Mouse (Mus musculus) neutrophil, adult 5-6 weeks (primary cell): Measurements from ENCODE around the gene Zfp579. TPM values are rescaled to one million over a fixed set of nuclear protein-coding genes. Genes with fewer than 3 reads are reported as not detected.
"Not testable (repeated sequence)": the region's sequence is repeated elsewhere in the genome, so short reads cannot be mapped to it uniquely, and the experiment has no call there.

Experiments
- ATAC-seq: fragments of 151-379, 151-347 bp; 2 replicates; pipeline ENCODE4 v1.8.0; 2017; ENCODE audit warnings: mild to moderate bottlenecking, moderate TSS enrichment; ENCODE audit not compliant: insufficient number of reproducible peaks, poor library complexity, low FRiP score, severe bottlenecking; ENCODE audit errors: extremely low read depth
- total RNA-seq: library from RNA; stranded (forward); fragments of 200-1000 nt; gene quantifications from 2 replicates; pipeline ENCODE4 v1.2.3, GENCODE M21; 2017

The Zfp579 gene
- total RNA-seq, result 4.1 and 4.5 TPM in 2 replicates

- ATAC-seq, result peak; percentile 64
These were observed at the start of gene Zfp579 for GRCm38 (mm10) chr7:4996003-4996895. Zfp579 (minus strand) TSS chr7:4996158.

DNA sequence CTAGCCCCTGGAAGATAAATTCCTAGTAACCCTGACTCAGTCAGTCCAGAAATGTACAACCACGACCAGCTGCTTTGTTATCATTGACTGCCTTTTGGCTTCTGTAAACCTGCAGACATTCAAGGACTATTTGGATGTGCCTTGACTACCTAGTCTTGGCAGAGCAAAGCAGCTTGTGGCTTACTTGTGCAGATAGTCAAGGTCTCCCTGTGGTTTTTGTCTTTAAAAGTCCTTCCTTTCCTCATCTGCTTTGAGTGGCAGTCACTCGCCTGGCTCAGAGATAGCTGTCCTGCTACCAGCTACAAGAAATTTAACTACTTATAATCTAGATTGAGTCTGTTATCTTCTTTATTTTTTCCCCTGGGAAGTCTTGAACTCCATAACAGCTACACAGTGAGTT is 49.0 kb upstream of the Zfp579 start:
- no peak for ATAC-seq

DNA sequence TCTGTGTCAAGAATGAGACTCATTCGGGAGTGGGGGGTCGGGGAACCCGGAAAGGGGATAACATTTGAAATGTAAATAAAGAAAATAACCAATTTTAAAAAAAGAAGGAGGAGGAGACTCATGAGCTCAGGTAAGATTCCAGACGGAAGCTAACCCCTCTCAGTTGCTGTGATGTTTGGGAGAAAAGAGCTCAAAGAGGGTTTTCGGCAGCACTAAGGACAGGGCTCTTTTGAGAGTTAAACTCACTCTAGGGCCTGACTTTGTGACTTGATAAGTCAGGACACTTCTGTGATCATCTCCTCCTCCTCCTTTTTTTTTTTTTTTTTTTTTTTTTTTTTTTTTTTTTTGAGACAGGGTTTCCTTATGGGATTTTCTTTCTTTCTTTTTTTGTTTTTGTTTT is 43.0 kb upstream of the Zfp579 start:
- ATAC-seq, result no peak

DNA sequence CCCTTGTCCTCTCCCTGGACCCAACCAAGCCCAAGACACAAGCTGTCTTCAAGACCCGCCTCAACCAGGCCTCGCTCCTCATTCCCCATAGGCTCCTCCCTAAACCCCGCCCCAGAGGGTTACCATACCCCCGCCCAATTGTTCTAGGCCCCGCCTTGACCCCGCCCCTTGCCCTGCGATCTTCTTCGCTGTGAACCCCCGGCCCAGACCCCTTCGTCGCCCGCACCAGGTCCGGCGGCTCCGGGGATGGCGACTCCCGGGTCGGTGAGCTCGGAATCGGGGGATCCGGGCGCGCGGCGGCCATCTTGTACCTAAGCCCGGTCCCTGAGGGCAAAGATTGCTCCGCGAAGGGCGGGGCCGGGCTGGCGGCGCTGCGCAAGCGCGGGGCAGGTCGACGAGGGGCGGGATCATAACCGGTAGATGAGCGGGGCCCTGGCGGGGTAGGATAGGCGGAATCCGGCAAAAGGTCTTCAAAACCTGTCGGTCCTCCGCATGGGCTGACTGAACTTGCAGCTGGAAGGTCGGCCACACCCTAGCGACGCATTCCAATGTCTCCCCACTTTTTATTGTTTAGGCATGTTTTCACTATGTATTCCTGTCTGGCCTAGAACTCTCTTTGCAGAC is 42.3 kb upstream of the Zfp579 start, which contains the start of gene Zfp784:
Gene Zfp784 (minus strand): TSS at position 338 of the 624 bp plus-strand sequence.
- peak; percentile 82 for ATAC-seq

GRCm38 (mm10) chr7:5037467-5037866 is 41.5 kb upstream of the Zfp579 start:
- no peak for ATAC-seq

- no peak for ATAC-seq
These were observed 41.1 kb upstream of the Zfp579 start for GRCm38 (mm10) chr7:5037026-5037425.

DNA sequence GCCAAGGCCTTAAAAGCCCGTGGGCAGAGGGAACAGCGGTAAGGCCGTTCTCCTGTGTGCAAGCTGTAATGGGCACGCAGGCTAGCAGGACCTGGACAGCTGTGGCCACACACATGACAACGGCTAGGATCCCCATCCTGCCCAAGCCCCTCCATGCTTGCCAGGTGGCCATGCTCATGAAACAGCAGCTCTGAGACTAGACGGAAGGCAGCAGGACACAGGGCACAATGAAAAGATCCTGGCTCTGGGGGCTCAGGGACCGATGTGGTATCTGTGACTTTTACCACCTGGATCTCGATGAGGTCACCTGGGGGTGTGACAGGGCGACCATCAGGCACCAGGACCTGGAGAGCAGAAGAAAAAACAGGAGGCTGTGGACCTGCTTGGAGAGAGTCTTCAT is 40.2 kb upstream of the Zfp579 start:
- ATAC-seq, result no peak

DNA sequence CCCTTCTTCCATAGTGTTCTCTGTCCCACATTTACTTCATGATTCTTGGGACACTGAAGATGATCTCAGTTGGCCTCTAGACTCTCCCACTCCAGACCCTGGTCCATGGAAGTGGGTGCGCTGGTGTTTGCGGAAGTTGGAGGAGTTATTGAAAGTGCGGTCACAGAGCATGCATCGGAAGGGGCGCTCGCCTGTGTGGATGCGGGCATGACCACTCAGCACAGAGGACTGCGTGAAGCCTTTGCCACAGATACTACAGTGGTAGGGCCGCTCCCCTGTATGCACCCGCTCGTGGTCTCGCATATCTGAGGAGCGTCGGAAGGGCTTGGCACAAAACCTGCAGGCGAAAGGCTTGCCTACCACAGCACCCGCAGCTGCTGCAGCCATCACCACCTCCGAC is 39.7 kb upstream of the Zfp579 start:
- no peak for ATAC-seq

- no peak for ATAC-seq
These were observed 37.9 kb upstream of the Zfp579 start, which contains the start of gene 4632433K11Rik for GRCm38 (mm10) chr7:5033818-5034217. 4632433K11Rik (plus strand) TSS chr7:5034118.

- ATAC-seq, result no peak
These were observed 35.5 kb upstream of the Zfp579 start for GRCm38 (mm10) chr7:5031496-5031895.

GRCm38 (mm10) chr7:5030554-5031275 is 34.8 kb upstream of the Zfp579 start:
- no peak for ATAC-seq

- ATAC-seq, result no peak
These were observed 34.0 kb upstream of the Zfp579 start for GRCm38 (mm10) chr7:5029946-5030345.

DNA sequence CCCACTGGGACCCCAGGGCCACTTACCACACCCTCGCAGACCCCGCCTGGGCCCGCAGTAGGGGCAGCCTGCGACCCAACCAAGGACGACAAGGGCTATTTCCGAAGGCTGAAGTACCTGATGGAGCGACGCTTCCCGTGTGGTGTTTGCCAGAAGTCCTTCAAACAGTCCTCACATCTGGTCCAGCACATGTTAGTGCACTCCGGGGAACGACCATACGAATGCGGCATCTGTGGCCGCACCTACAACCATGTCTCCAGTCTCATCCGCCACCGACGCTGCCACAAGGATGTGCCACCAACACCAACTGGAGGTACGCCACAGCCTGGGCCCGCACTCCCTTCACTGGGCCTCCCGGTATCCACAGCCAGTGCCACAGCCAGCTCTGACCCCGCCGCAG is 33.6 kb upstream of the Zfp579 start:
- no peak for ATAC-seq

DNA sequence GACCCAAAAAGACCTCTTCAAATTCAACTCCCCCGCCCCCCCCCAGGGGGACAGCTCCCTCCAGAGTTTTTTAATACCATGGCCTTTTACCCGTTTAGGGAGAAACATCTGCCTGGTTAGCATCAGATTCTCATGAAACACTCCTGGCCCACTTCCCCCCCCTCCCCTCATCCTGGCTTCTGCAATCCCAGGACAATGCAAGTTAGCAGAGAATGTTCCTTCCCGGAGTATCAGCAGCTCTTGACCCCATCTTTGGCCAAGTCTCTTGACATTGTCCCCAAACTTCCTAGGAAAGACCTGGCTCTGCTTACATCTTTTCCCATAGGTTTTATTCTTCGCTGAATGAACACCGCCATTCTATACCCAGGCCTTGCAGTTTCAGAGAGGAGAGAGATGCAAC is 25.2 kb upstream of the Zfp579 start:
- no peak for ATAC-seq

GRCm38 (mm10) chr7:5020685-5021084 is 24.7 kb upstream of the Zfp579 start:
- ATAC-seq, result no peak

DNA sequence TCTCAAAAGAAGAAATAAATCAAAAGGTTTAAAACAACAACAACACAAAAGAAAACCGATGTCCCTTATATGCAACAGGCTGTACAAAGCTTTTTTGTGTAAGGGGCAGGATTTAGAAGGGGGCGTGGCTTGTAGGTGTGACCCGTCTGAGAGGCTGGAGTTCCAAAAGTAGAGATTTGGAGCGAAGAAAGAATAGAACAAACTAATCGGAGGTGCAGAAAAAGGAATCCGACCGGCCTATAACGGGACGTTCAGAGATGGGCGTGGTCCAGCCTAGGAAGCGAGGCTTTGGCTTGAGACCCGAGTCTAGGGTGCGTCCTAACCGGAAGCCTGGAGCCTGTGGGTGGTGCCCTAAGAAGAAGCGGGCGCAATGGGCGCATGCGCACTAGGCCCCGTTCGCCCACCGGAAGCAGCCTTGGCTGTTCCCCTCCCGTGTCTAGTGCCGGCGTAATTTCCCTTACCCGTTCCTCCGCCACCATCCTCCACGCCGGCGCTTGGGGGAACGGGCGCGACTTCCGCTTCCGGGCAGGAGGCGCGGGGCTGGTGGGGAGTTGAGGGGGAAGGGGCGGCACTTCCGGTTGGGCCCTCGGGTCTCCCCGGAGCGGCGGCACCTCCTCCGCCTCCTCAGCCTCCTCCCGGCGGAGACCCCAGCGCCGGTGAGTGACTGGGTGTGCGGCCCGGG is 24.2 kb upstream of the Zfp579 start, which contains the start of the genes Zfp865 and Ccdc106:
Gene Zfp865 (plus strand): TSS at position 377 of the 682 bp plus-strand sequence.
Gene Ccdc106 (plus strand): TSS at position 554 of the 682 bp plus-strand sequence.
- peak; percentile 87 for ATAC-seq

- not testable (repeated sequence) for ATAC-seq
These were observed 23.6 kb upstream of the Zfp579 start for GRCm38 (mm10) chr7:5019576-5019975.

- no peak for ATAC-seq
These were observed 22.0 kb upstream of the Zfp579 start for GRCm38 (mm10) chr7:5017931-5018330.

DNA sequence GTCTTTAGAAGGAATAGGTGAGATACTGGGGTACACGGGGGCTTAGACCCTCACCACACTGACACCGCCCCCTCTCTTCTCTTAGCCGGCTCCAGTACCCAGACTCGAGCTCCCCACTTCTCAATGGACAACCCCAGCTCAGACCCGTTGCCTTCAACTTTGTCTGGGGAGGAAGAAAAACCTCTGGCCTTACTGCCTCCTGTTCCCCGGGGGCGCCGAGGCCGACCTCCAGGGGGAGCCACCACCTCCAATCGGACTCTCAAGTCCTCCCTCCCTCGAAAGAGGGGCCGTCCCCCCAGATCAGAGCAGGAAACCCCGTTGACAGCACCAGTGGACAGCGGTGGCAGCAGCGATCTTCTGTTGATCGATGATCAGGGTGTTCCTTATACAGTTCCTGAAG is 21.4 kb upstream of the Zfp579 start:
- ATAC-seq, result no peak
